Mouse (Mus musculus): ENCODE results near the gene Phf2.

DNA sequence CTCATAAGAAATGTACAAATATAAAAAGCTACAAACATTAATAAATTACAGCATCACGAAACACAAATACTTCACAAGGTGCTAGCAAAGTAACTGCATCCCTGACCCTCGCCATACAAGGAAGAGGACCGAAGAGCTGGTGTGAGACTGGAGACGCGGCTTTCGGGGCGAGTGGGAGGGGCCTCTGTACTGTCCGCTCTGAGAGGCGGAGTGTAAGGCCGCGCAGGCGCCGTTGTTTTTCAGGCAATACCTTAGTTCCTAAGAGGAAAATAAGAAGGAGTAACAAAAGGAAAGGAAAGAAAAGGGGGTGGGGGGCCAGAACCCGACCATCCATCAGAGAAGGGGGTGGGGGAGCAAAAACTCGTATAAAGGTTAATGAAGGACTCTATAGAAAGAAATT lies 68.7 kb downstream of the Phf2 start:
- TF ChIP-seq EP300 (optimal IDR thresholded peaks at IDR 0.05): no peak
- TF ChIP-seq CTCF (IDR thresholded peaks at IDR 0.05; ENCODE audit: low read depth): no peak

All from stomach, postnatal 0 days (tissue).